Mouse (Mus musculus): ENCODE measurements at regions not wholly inside any gene's neighbourhood (a gene's known extent, or its start where the extent isn't known, plus 50 kb on each side); places are given as distances from the start of the nearest gene placed in this dataset.
A peak's percentile ranks its signal among the peaks of the same experiment; 100 is the strongest.

- no peak for DNase-seq
Measured at GRCm38 (mm10) chr3:123754011-123754610, 63.5 kb upstream of the Ndst3 start.

GRCm38 (mm10) chr3:123754927-123755326 lies 64.3 kb upstream of the Ndst3 start:
- DNase-seq = no peak

- DNase-seq = no peak
Measured at GRCm38 (mm10) chr3:123765911-123766556, 75.4 kb upstream of the Ndst3 start.

GRCm38 (mm10) chr3:123766557-123766913 lies 75.9 kb upstream of the Ndst3 start:
- no peak for DNase-seq

GRCm38 (mm10) chr3:123780507-123780906 lies 89.9 kb upstream of the Ndst3 start:
- peak; percentile 13 to 16 for DNase-seq

GRCm38 (mm10) chr3:123781581-123781980 lies 90.9 kb upstream of the Ndst3 start:
- no peak for DNase-seq

GRCm38 (mm10) chr3:123784127-123784526 lies 93.5 kb upstream of the Ndst3 start:
- DNase-seq = no peak

- no peak for DNase-seq
Measured at GRCm38 (mm10) chr3:123794011-123794410, 103.4 kb upstream of the Ndst3 start.

- no peak for DNase-seq
Measured at GRCm38 (mm10) chr3:123805338-123805737, 114.7 kb upstream of the Ndst3 start.

GRCm38 (mm10) chr3:123806050-123806449 lies 115.4 kb upstream of the Ndst3 start:
- DNase-seq = no peak

- no peak for DNase-seq
Measured at GRCm38 (mm10) chr3:123806546-123806945, 115.9 kb upstream of the Ndst3 start.

- no peak for DNase-seq
Measured at GRCm38 (mm10) chr3:123810018-123810942, 119.6 kb upstream of the Ndst3 start.

GRCm38 (mm10) chr3:123810943-123811499 lies 120.4 kb upstream of the Ndst3 start:
- no peak for DNase-seq

- DNase-seq = peak; percentile 61
Measured at GRCm38 (mm10) chr3:123828790-123829189, 138.1 kb upstream of the Ndst3 start.

GRCm38 (mm10) chr3:123838385-123839170 lies 147.9 kb upstream of the Ndst3 start:
- DNase-seq = peak; percentile 75 to 79

- no peak for DNase-seq
Measured at GRCm38 (mm10) chr3:123846554-123846953, 155.9 kb upstream of the Ndst3 start.

- DNase-seq = no peak
Measured at GRCm38 (mm10) chr3:123848663-123849062, 158.0 kb upstream of the Ndst3 start.

GRCm38 (mm10) chr3:123852889-123853288 lies 162.2 kb upstream of the Ndst3 start:
- no peak for DNase-seq

- DNase-seq = no peak
Measured at GRCm38 (mm10) chr3:123873709-123874108, 183.1 kb upstream of the Ndst3 start.

- DNase-seq = peak; percentile 8 to 27
Measured at GRCm38 (mm10) chr3:123893691-123894090, 203.0 kb upstream of the Ndst3 start.

- peak; percentile 16 to 26 for DNase-seq
Measured at GRCm38 (mm10) chr3:123905928-123906721, 215.5 kb upstream of the Ndst3 start.

GRCm38 (mm10) chr3:123918140-123918539 lies 227.5 kb upstream of the Ndst3 start:
- no peak for DNase-seq
